Mouse (Mus musculus): ENCODE measurements around the gene Fhl1.

The Fhl1 gene

DNA sequence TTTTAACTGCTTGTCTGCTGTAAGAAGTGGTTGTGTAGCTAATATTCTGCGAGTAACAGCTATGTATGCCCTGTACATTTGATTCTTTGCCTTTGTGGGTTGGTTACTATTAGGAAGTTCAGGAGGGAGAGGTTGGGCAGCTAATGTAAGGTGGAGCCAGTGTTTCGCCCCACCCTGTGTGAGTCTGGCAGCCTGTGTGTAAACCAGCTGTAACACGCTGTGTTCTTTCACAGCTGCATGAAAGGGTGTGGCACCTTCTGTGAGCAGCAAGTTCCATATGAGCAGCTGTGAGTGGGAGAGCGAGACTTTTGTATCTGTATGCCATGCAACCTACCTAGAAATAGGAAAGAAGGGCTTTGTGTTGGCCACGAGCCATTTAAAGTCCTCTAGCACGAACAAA is 20.6 kb downstream of the Fhl1 start:
- DNase-seq (ENCODE audit: low spot score): no peak

DNA sequence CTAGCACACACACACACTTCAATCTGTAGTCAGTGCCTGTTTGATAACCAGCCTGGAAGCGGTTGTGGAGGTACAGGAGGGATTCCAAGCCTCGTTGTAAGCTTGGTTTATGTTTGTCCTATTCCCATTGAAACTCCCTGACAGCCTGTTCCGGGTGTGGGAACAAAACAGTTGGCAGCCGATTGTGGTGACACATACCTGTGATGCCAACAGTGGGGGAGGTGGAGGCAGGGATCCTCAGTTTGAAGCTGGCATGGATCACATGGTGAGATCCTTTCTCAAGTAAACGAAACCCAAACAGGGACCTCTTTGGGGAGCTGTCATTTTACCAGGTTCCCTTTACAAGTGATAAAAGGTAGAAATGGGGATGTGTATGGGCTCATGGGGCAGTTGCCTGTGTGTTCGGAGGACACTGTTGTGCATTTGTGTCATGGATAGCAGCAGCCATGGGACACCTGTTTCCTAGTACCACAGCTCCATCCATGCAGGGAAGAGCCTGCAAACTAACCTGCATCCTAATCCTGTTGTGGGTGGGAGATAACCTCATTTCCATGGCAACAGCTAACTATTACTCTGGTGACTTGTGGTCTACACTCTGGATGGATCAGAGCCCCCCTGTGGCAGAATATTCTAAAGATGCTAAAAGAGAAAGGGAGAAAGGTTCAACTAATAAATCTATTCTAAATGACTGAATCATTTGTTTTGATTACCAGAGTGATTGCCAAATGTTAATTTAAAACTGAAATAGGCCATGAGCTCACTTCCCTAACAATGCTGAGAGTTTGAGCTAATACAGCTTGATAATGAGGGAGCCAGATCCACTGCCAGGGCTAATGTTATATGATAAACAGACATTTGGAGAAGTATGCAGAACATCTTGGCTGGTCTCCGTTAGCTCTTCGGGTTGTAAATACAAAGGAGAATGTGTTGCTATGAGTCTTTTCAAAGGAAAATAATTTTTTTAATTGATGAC is 22.0 kb downstream of the Fhl1 start:
- DNase-seq (ENCODE audit: low spot score): no peak

DNA sequence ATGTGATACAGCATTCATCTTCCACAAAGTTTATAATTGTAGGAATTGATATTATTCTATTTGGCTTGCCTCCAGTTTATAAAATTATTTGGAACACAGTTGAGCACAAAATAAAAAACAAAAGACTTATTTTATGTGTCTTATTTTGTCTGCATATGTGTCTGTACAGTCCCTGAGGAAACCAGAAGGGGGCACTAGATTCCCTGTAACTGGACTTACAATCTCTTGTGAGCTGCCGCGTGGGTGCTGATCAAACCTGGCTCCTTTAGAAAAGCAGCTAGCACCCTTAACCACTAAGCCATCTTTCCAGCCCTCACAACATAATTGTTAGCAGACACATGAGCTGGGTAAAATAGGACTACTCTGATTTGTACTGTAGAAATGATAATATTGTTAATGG is 24.1 kb downstream of the Fhl1 start:
- no peak for DNase-seq (ENCODE audit: low spot score)

DNA sequence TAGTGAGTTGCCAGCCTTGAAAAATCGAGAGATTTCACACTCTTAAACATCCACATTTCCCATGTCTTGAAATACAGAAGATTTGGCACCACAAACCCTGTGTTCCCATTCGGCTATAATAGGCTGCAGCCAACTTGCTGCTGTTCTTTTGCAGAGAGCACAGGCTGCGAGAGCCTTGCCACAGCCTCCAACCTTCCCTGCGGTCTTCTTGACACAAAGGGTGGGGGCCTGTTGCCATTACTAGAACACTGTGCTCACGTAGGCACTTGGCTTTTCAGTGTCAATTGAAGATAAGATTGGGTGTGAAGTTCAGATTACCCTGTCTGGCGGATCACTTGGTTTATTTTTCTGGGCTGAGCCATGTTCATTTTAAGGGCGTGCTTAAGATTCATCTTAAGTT is 24.8 kb downstream of the Fhl1 start:
- no peak for DNase-seq (ENCODE audit: low spot score)

DNA sequence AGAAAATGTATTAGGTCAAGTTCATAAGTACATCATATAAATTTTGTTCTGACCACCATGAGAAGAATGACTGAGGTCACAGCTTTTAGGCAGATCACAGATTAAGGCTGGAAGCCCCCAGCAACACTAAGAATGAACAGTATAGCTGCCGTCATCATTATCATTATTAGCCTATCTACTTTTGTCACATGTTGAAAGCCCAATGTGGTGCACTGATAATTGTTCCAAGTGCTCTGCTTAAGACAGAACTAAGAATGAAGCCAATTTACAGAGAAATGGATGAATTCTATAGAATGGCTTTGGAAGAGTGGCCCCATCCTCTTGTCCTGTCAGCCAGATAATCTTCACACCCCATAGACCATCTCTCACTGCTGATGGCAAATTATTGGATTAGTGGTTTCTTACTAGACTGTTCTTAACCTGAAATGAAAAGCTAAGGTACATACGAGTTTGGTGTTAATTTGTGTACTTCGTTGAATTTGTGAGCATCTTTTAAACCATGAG is 28.7 kb downstream of the Fhl1 start:
- DNase-seq (ENCODE audit: low spot score): no peak

DNA sequence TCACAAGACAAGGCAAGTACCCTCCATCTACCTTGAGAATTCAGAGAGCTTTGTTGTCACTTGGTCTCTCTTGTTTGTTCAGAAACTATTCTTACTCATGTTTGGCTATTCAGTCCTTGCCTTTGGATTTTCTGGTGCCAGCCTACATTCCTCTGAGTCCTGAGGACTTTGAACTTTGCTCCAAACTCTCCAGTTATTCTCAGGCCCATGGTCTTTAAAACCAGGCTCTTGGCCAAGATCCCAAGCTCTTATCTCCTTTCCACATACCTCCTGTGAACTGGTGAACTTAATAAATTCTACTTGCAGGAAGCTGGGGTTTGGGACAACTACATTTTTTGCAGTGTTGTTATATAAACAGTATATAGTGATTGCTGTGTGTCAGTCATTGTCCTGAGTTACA is 38.3 kb downstream of the Fhl1 start:
- no peak for DNase-seq (ENCODE audit: low spot score)

DNA sequence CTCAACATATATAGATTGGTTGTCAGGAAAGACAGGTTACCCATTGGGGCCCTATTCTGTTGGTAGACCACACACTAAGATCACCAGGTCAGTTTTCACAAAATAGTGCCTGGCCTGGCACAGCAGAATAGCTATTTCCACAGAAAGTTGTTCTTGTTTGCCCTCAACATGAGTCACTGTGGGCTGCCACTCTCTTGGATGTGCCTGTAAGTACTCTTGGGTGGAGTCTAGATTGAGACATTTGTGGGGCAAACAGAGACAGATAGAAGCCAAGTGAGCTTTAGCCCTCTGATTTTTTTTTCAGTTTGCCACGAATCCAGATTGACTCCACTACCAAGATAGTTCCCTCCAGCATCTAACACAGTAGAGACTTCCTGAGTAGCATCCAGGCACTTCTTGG is 40.2 kb downstream of the Fhl1 start:
- no peak for DNase-seq (ENCODE audit: low spot score)

DNA sequence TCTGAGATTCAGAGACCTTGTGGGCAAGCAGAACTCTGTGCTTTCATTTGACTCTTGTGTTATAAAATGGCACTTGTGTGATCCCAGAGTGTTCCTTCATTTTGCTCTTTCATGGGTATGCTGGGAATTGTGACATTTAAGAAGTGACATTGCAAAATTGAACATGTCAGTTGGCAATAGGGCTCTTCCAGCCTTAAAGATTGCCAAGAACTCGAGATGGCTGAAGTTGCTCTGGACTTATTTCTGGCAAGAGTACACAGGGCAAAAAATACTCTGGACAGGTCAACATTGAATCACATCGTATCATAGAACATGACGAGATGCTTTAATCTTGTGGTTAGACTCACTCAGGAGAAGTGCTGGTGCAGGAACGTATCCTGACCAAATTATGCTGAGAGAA is 41.7 kb downstream of the Fhl1 start:
- DNase-seq (ENCODE audit: low spot score): no peak

DNA sequence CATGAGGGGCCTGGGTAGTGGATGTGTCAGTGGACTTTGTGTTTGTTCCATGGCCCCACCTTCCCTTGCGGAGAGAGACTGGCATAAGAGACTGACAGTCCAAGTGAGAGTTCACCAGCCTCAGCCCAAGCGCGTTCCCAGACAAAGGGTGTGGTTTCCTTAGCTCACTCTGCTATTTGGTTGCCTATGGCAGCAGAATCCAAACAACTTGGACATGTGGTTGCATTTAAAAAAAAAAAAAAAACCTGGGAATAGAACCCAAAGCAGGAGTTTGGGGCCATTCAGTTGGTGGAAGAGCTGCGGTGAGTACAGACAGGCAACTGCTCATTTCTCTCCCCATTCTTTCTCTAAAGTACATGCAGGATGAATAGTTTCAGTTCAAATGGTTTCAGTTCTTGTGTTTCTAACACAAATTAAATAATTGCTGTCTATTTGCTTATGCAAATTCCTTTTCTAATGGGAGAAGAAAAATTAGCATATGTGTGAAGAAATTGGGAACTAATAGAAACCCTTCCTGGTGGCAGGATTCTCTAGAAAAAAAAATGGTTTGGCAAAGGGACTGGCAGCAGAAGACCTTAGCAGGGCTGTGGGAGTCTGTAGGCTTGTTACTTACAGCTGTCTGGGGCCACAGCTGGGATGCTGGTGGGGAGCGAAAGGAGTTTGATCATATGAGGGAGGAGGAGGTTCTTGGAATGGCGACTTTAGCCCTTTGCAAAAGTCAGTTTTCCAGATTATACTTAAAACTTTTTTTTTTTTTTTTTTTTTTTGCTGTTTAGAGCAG is 54.9 kb downstream of the Fhl1 start:
- DNase-seq (ENCODE audit: low spot score): no peak

DNA sequence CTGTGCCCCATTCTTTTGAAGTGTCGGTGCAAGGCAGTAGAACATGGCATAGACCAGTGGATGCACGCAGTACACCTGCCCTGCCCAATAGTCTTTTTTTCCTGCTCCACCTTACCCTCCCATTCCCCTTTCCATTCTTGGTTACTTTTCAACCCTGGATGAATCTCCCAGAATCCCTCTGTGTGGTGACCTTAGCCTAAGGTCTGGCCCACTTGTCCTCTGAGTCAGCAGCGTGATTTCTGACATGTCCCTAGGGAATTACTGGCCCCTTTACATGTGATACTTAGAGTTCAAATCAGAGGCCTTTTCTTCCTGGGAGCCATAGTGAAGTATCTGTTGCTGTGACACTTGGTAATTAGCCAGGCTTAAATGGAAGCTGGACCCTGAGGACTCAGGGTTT is 55.9 kb downstream of the Fhl1 start:
- no peak for DNase-seq (ENCODE audit: low spot score)

DNA sequence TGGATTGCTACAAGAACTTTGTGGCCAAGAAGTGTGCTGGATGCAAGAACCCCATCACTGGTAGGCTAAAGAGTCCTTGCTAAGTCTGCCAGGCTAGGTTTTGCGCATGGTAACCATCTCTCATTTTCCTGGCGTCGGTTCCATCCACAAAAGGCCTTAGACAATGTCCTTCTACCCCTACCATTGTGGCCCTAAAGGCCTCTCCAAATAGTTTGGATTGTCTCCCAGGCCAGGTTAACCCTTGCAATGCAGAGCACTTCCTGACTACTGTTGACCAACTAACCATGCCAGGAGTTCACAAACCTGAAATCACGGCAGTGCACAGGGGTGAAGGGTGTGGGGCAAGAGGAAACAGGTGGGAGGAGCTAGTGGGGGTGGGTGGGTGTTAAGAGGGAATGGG is 59.0 kb downstream of the Fhl1 start:
- no peak for DNase-seq (ENCODE audit: low spot score)

DNA sequence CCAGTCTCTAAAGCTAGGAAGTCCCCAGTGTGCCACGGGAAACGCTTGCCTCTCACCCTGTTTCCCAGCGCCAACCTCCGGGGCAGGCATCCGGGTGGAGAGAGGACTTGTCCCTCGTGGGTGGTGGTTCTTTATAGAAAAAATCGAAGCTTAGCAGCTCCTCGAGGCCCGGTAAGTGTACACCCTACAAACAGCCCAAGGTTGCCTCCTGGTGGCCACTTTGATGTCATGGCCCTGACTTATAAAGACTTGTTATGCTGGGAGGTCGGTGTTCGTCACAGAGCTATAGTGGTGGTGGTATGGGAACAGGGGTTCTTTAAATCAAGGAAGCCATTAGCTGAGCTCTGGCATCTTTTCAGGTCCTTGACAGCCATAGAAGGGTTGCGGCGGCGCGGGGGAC is 59.7 kb downstream of the Fhl1 start:
- DNase-seq (ENCODE audit: low spot score): peak; percentile 33

DNA sequence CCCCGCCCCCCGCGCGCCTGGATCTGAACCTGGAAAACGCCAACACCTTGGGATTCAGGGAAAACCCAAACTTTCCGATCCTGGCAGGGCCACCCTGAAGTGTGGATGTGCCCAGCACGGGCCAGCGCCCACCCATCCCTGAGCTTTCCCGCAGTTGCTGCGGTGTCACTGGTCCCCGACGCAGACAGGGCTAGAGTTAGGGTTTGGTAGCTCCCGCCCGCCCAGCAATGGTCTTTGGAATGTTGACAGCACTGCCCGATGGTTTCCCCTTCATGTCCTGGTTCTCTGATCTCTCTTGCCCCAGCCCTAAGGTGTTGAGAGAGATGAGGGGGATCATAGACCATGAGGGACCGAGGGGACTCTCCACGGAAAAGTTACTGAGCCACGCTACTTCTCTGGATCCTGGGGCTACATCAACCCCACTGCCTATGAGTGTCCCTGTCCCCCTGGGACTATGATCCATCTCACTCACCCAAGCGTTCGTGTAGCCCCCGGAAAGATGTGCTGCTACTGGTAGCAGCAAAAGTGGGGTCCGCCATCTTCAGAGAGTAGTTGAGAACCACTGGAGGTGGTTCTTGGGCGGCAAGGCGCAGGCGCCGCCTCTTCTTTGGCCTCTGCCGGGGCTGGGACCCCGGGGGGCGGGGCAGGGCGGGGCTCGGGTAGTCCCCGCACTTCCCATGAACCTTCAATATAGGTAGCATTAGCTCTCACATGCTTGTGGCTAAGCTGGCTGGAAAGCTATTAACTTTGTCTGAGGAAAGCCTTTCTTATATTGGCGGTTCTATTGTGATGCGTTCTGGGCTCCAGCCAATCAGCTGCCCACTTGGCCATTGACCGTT is 90.4 kb downstream of the Fhl1 start, which contains the start of gene Map7d3:
TSS of gene Map7d3 (minus strand) at position 562 of the 839 bp plus-strand sequence.
- peak; percentile 25 for DNase-seq (ENCODE audit: low spot score)

DNA sequence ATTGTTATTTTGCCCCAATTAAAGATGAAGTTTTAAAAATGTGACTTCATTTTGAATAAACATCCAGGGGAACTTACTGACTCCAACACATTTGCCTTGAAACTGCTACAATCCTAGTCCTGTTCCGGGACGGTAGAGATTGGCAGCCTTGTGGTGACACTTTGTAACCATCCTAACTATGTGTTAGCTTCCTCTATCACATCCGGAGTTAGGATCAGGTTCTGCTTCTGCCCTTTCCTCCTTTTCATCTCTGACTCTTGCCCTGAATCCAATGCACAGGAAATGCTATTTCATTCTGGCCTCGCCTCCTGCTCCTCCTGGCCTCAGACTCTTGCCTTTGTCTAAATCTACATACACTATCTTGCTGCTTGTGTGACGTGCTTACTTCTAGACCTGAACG is 95.9 kb downstream of the Fhl1 start:
- no peak for DNase-seq (ENCODE audit: low spot score)

DNA sequence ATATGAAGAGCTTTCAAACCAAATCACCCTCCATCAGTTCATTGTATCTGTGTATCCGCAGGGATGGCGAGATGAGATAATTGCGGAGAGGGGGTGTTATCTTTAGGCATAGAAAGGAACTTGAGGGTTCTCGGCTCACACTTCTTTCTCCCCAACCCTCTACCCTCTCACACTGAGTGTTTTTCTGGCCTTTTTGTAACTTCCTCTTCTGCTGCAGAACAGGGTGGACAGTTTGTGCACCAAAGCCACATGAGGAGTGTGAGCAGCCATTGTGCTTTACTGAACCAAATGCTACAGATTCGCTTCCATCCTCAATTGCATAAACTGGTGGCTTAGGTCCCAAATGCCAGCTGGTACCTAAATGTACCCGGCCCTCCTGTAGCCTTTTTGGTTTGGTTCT is 104.3 kb downstream of the Fhl1 start:
- DNase-seq (ENCODE audit: low spot score): no peak

DNA sequence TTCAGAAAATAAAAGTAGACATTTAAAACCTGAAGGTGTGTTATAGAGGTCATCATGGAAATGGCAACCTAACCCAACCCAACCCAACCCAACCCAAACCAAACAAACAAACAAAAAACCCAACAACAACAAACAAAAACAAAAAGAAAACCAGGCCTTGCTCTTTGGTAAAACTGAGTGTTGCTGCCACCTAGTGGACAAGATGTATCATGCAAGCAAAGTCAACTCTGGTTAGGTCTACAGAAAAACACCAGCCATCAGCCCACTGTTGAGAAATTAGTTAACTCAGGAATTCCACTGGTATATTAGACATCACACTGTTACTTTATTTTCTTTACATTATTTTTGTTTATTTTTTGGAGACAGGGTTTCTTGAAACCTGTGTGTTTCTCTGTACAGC is 107.8 kb downstream of the Fhl1 start:
- DNase-seq (ENCODE audit: low spot score): no peak

DNA sequence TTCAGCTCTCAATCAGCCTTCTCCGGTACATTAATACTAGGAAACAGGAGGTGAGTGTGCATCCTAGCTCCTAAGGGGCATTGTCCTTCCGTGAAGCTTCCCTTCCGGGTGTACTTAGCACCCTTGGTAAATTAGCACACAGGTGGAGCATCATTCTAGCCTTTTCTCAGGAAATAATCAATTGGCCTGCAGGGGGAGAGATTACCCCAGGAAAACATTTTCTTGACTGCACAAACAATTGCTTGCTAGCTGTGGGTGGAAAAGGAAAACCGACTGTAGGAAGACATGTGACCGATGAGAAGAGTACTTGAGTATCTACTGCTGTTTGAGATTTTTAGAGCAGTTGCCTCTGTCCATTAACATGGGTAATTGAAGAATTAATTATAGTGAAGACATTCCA is 109.7 kb downstream of the Fhl1 start:
- DNase-seq (ENCODE audit: low spot score): no peak

Data from ovary, postnatal 36 days (tissue).